Mouse (Mus musculus) limb, embryonic 12.5 days (tissue): ENCODE data around the gene Padi2. TPM values are rescaled to one million over a fixed set of nuclear protein-coding genes. Genes with fewer than 3 reads are reported as not detected.
A peak's percentile ranks its signal among the peaks of the same experiment; 100 is the strongest.

ENCODE experiments used
- ATAC-seq: fragments of 200-750 bp; cut with Nextera tagmentation; 2 replicates; pipeline ENCODE4 v1.8.0; 2017; ENCODE audit warnings: low read depth, moderate TSS enrichment; ENCODE audit not compliant: insufficient number of reproducible peaks, insufficient read depth, low FRiP score, low TSS enrichment
- H3K27ac ChIP-seq: fragments of 300-500 bp; sonication (generic); 2 replicates; pipeline ENCODE4 v1.5.1; 2016; ENCODE audit warnings: mild to moderate bottlenecking, moderate library complexity
- H3K27me3 ChIP-seq: fragments of 300-500 bp; sonication (generic); 2 replicates; pipeline ENCODE4 v1.6.1; 2016; ENCODE audit warnings: mild to moderate bottlenecking, moderate library complexity
- H3K36me3 ChIP-seq: fragments of 300-500 bp; sonication (generic); 2 replicates; pipeline ENCODE4 v1.6.1; 2016; ENCODE audit warnings: mild to moderate bottlenecking, moderate library complexity
- H3K4me1 ChIP-seq: fragments of 300-500 bp; sonication (generic); replicated peaks from 2 replicates; pipeline ENCODE4 v1.6.1; 2016
- H3K4me2 ChIP-seq: fragments of 300-500 bp; sonication (generic); 2 replicates; pipeline ENCODE4 v1.6.1; 2016; ENCODE audit warnings: mild to moderate bottlenecking, moderate library complexity
- H3K4me3 ChIP-seq: fragments of 300-500 bp; sonication (generic); replicated peaks from 2 replicates; pipeline ENCODE4 v1.5.1; 2016; ENCODE audit warnings: mild to moderate bottlenecking
- H3K9ac ChIP-seq: fragments of 300-500 bp; sonication (generic); replicated peaks from 2 replicates; pipeline ENCODE4 v1.6.1; 2016; ENCODE audit warnings: mild to moderate bottlenecking, moderate library complexity
- H3K9me3 ChIP-seq: fragments of 300-500 bp; sonication (generic); 2 replicates; pipeline ENCODE4 v1.6.1; 2016; ENCODE audit warnings: mild to moderate bottlenecking, moderate library complexity
- WGBS: fragments of 180-500 bp; shearing (Covaris S2); methylation state at CpG from one replicate; pipeline ENCODE4 v1.1.7; 2016; 5-methylcytosine and 5-hydroxymethylcytosine counted together
- polyA plus RNA-seq: library from polyadenylated mRNA; unstranded; fragments of >200 nt; fragmentation: Nextera tagmentation; extraction: Ambion mirVana; gene quantifications from 2 replicates; pipeline ENCODE4 v1.2.1, GENCODE M21; 2016

The Padi2 gene
- polyA plus RNA-seq, 1 experiment from 2014 or later: 1.3 TPM

GRCm38 (mm10) chr4:140959128-140959679, 53.1 kb downstream of the Padi2 start:
- no peaks in the 10 kb centered on the region for H3K27me3 ChIP-seq
- no peaks in the 10 kb centered on the region for H3K36me3 ChIP-seq
- H3K9ac ChIP-seq: no peak overlapping the region
- H3K27ac ChIP-seq: no peak overlapping the region
- ATAC-seq: no peak
- H3K4me3 ChIP-seq: no peak overlapping the region
- 75% methylated on average over 7 of the region's 7 CpGs for WGBS
- H3K4me1 ChIP-seq: peaks cover 24% of the 10 kb centered on the region
- no peaks in the 10 kb centered on the region for H3K9me3 ChIP-seq
- no peak overlapping the region for H3K4me2 ChIP-seq

- Histone ChIP-seq H3K4me1 (peaks cover 24% of the 10 kb centered on the region), H3K27me3 (no peaks in the 10 kb centered on the region), H3K9ac (no peak overlapping the region), H3K36me3 (no peaks in the 10 kb centered on the region), H3K9me3 (no peaks in the 10 kb centered on the region), H3K4me2 (peak overlapping the region; percentile 60; the same call in 1 of the 2 replicates), H3K4me3 (no peak overlapping the region), H3K27ac (no peak overlapping the region)
- WGBS: 77% methylated on average over 10 of the region's 10 CpGs
- no peak for ATAC-seq
These were observed 53.8 kb downstream of the Padi2 start for GRCm38 (mm10) chr4:140959715-140960479.

- Histone ChIP-seq H3K4me3 (peak within 1 kb of the TSS; percentile 94), H3K36me3 (peaks cover 4% of the 10 kb centered on the region), H3K9ac (peak within 1 kb of the TSS; percentile 89), H3K4me2 (peak within 1 kb of the TSS; percentile 96), H3K9me3 (no peaks in the 10 kb centered on the region), H3K27ac (peak within 1 kb of the TSS; percentile 81), H3K27me3 (no peaks in the 10 kb centered on the region), H3K4me1 (peaks cover 24% of the 10 kb centered on the region)
- WGBS: 3% methylated on average over 37 of the region's 37 CpGs
- peak; percentile 94 for ATAC-seq
These were observed 54.8 kb downstream of the Padi2 start, which contains the start of gene Sdhb for GRCm38 (mm10) chr4:140960781-140961466. Sdhb (plus strand) TSS chr4:140961203.

GRCm38 (mm10) chr4:140961467-140962206, 55.5 kb downstream of the Padi2 start:
- peak overlapping the region; percentile 96 for H3K4me2 ChIP-seq
- H3K4me3 ChIP-seq: peak overlapping the region; percentile 94
- peaks cover 11% of the 10 kb centered on the region for H3K36me3 ChIP-seq
- H3K9ac ChIP-seq: peak overlapping the region; percentile 89
- peaks cover 24% of the 10 kb centered on the region for H3K4me1 ChIP-seq
- WGBS: 1% methylated on average over 38 of the region's 38 CpGs
- peak overlapping the region; percentile 81 for H3K27ac ChIP-seq
- no peaks in the 10 kb centered on the region for H3K27me3 ChIP-seq
- no peaks in the 10 kb centered on the region for H3K9me3 ChIP-seq
- ATAC-seq: peak; percentile 33

GRCm38 (mm10) chr4:140962207-140962909, 56.2 kb downstream of the Padi2 start:
- Histone ChIP-seq H3K4me2 (peak overlapping the region; percentile 96), H3K4me3 (peak overlapping the region; percentile 94), H3K27me3 (no peaks in the 10 kb centered on the region), H3K9ac (peak overlapping the region; percentile 89), H3K4me1 (peaks cover 24% of the 10 kb centered on the region), H3K9me3 (no peaks in the 10 kb centered on the region), H3K27ac (no peak overlapping the region), H3K36me3 (peaks cover 18% of the 10 kb centered on the region)
- 69% methylated on average over 8 of the region's 8 CpGs for WGBS
- no peak for ATAC-seq

GRCm38 (mm10) chr4:140962950-140963349, 56.8 kb downstream of the Padi2 start:
- H3K4me1 ChIP-seq: peaks cover 23% of the 10 kb centered on the region
- ATAC-seq: no peak
- WGBS: 36% methylated on average over 5 of the region's 5 CpGs
- peaks cover 24% of the 10 kb centered on the region for H3K36me3 ChIP-seq
- no peak overlapping the region for H3K9ac ChIP-seq
- no peaks in the 10 kb centered on the region for H3K9me3 ChIP-seq
- no peak overlapping the region for H3K4me3 ChIP-seq
- H3K27me3 ChIP-seq: no peaks in the 10 kb centered on the region
- H3K27ac ChIP-seq: no peak overlapping the region
- peak overlapping the region; percentile 17; the same call in 1 of the 2 replicates for H3K4me2 ChIP-seq

- peaks cover 34% of the 10 kb centered on the region for H3K36me3 ChIP-seq
- peaks cover 20% of the 10 kb centered on the region for H3K4me1 ChIP-seq
- no peak overlapping the region for H3K27ac ChIP-seq
- no peaks in the 10 kb centered on the region for H3K9me3 ChIP-seq
- H3K9ac ChIP-seq: no peak overlapping the region
- WGBS: 88% methylated on average over 9 of the region's 9 CpGs
- no peak overlapping the region for H3K4me3 ChIP-seq
- ATAC-seq: no peak
- no peak overlapping the region for H3K4me2 ChIP-seq
- no peaks in the 10 kb centered on the region for H3K27me3 ChIP-seq
These were observed 57.9 kb downstream of the Padi2 start for GRCm38 (mm10) chr4:140963941-140964597.

- no peak overlapping the region for H3K9ac ChIP-seq
- ATAC-seq: no peak
- no peak overlapping the region for H3K27ac ChIP-seq
These were observed 58.5 kb downstream of the Padi2 start for GRCm38 (mm10) chr4:140964620-140965019.

GRCm38 (mm10) chr4:140967386-140968159, 61.4 kb downstream of the Padi2 start:
- 82% methylated on average over 11 of the region's 11 CpGs for WGBS
- Histone ChIP-seq H3K36me3 (peaks cover 69% of the 10 kb centered on the region), H3K4me1 (peaks cover 7% of the 10 kb centered on the region), H3K4me2 (no peak overlapping the region), H3K27ac (no peak overlapping the region), H3K4me3 (no peak overlapping the region), H3K27me3 (no peaks in the 10 kb centered on the region), H3K9ac (no peak overlapping the region), H3K9me3 (no peaks in the 10 kb centered on the region)
- no peak for ATAC-seq

More at GRCm38 (mm10) chr4:140964620-140965019, 58.5 kb downstream of the Padi2 start:
- no peak overlapping the region for H3K4me3 ChIP-seq
- 25% methylated on average over 7 of the region's 7 CpGs for WGBS
- no peaks in the 10 kb centered on the region for H3K27me3 ChIP-seq
- H3K9me3 ChIP-seq: no peaks in the 10 kb centered on the region
- no peak overlapping the region for H3K4me2 ChIP-seq
- peaks cover 39% of the 10 kb centered on the region for H3K36me3 ChIP-seq
- H3K4me1 ChIP-seq: peaks cover 20% of the 10 kb centered on the region
